Mouse (Mus musculus) heart, embryonic 13.5 days (tissue): Measurements from ENCODE around the gene Myb. TPM values are rescaled to one million over a fixed set of nuclear protein-coding genes. Genes with fewer than 3 reads are reported as not detected.
"Not testable (repeated sequence)": the region's sequence is repeated elsewhere in the genome, so short reads cannot be mapped to it uniquely, and the experiment has no call there.

Experiments used
- ATAC-seq: fragments of 200-750 bp; cut with Nextera tagmentation; 2 replicates; pipeline ENCODE4 v1.8.0; 2017; ENCODE audit warnings: moderate TSS enrichment; ENCODE audit not compliant: insufficient number of reproducible peaks, low FRiP score, low TSS enrichment; ENCODE audit errors: extremely low read depth
- H3K27ac ChIP-seq: fragments of 300-500 bp; sonication (generic); replicated peaks from 2 replicates; pipeline ENCODE4 v1.5.1; 2015; ENCODE audit warnings: moderate library complexity, mild to moderate bottlenecking, inconsistent platforms
- H3K27me3 ChIP-seq: fragments of 300-500 bp; sonication (generic); replicated peaks from 2 replicates; pipeline ENCODE4 v1.6.1; 2015; ENCODE audit warnings: mild to moderate bottlenecking, inconsistent platforms
- H3K36me3 ChIP-seq: fragments of 300-500 bp; sonication (generic); 2 replicates; pipeline ENCODE4 v1.6.1; 2015; ENCODE audit warnings: mild to moderate bottlenecking, inconsistent platforms
- H3K4me1 ChIP-seq: fragments of 300-500 bp; sonication (generic); 2 replicates; pipeline ENCODE4 v1.6.1; 2015; ENCODE audit warnings: inconsistent platforms
- H3K4me2 ChIP-seq: fragments of 300-500 bp; sonication (generic); 2 replicates; pipeline ENCODE4 v1.6.1; 2015; ENCODE audit warnings: inconsistent platforms, mild to moderate bottlenecking, moderate library complexity
- H3K4me3 ChIP-seq: fragments of 300-500 bp; sonication (generic); 2 replicates; pipeline ENCODE4 v1.5.1; 2015; ENCODE audit warnings: moderate library complexity, mild to moderate bottlenecking, inconsistent platforms
- H3K9ac ChIP-seq: fragments of 300-500 bp; sonication (generic); 2 replicates; pipeline ENCODE4 v1.6.1; 2015; ENCODE audit warnings: inconsistent platforms, mild to moderate bottlenecking, moderate library complexity
- H3K9me3 ChIP-seq: fragments of 300-500 bp; sonication (generic); 2 replicates; pipeline ENCODE4 v1.6.1; 2016; ENCODE audit warnings: inconsistent platforms
- WGBS: fragments of 180-500 bp; shearing (Covaris S2); methylation state at CpG from one replicate; pipeline ENCODE4 v1.1.7; 2015; ENCODE audit warnings: mixed read lengths; 5-methylcytosine and 5-hydroxymethylcytosine counted together
- polyA plus RNA-seq: library from polyadenylated mRNA; unstranded; fragments of >200 nt; fragmentation: Nextera tagmentation; extraction: Ambion mirVana; gene quantifications from 2 replicates; pipeline ENCODE4 v1.2.1, GENCODE M21; 2015

Myb gene
- polyA plus RNA-seq, 1 experiment from 2014 or later: 1.4 TPM

DNA sequence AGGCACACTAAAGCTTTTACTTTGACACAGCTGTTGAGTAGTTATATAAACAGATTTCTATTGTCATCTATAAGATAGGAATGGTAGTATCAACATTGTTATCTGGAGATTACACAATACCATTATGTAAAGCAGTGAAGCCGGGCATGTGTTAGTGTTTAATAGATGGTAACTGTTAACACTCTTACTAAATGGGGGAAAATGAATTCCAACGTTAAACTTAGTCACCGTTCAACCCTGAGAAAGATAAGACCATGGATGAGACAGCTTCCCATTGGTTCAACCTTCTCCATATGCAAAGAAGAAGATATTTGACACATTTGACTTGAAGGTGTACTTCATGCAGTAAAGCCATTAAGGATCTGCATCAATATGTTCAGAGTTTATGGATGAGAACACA is 5.9 kb downstream of the Myb start:
- H3K27me3 ChIP-seq: peaks cover 42% of the 10 kb centered on the region
- H3K4me1 ChIP-seq: peaks cover 20% of the 10 kb centered on the region
- H3K4me2 ChIP-seq: no peak overlapping the region
- no peaks in the 10 kb centered on the region for H3K9me3 ChIP-seq
- H3K36me3 ChIP-seq: peaks cover 4% of the 10 kb centered on the region; the same call in 1 of the 2 replicates
- no peak overlapping the region for H3K27ac ChIP-seq
- no peak for ATAC-seq
- H3K4me3 ChIP-seq: no peak overlapping the region
- no peak overlapping the region for H3K9ac ChIP-seq
- 54% methylated on average over 3 of the region's 3 CpGs for WGBS

GRCm38 (mm10) chr10:21153433-21153832 is 7.4 kb downstream of the Myb start:
- peaks cover 6% of the 10 kb centered on the region for H3K4me1 ChIP-seq

GRCm38 (mm10) chr10:21152812-21153211 is 8.0 kb downstream of the Myb start:
- Histone ChIP-seq H3K36me3 (peaks cover 4% of the 10 kb centered on the region; the same call in 1 of the 2 replicates), H3K9ac (no peak overlapping the region), H3K27me3 (peaks cover 24% of the 10 kb centered on the region), H3K27ac (no peak overlapping the region), H3K4me2 (no peak overlapping the region), H3K4me3 (no peak overlapping the region), H3K4me1 (no peaks in the 10 kb centered on the region), H3K9me3 (no peaks in the 10 kb centered on the region)
- ATAC-seq: no peak
- 85% methylated on average over 5 of the region's 5 CpGs for WGBS

More at GRCm38 (mm10) chr10:21153433-21153832, 7.4 kb downstream of the Myb start:
- Histone ChIP-seq H3K9me3 (no peaks in the 10 kb centered on the region), H3K27ac (no peak overlapping the region), H3K36me3 (peaks cover 4% of the 10 kb centered on the region; the same call in 1 of the 2 replicates), H3K27me3 (peaks cover 30% of the 10 kb centered on the region), H3K4me2 (no peak overlapping the region), H3K9ac (no peak overlapping the region), H3K4me3 (no peak overlapping the region)
- no peak for ATAC-seq
- 73% methylated on average over 4 of the region's 4 CpGs for WGBS

GRCm38 (mm10) chr10:21151320-21151719 is 9.5 kb downstream of the Myb start:
- Histone ChIP-seq H3K9ac (no peak overlapping the region), H3K4me2 (no peak overlapping the region), H3K4me3 (no peak overlapping the region), H3K27ac (no peak overlapping the region), H3K4me1 (no peaks in the 10 kb centered on the region), H3K36me3 (peaks cover 4% of the 10 kb centered on the region; the same call in 1 of the 2 replicates), H3K9me3 (no peaks in the 10 kb centered on the region), H3K27me3 (peaks cover 11% of the 10 kb centered on the region)
- no peak for ATAC-seq

GRCm38 (mm10) chr10:21149945-21150344 is 10.8 kb downstream of the Myb start:
- not testable (repeated sequence) for H3K4me2 ChIP-seq, H3K27me3 ChIP-seq, H3K4me3 ChIP-seq, H3K9me3 ChIP-seq, H3K9ac ChIP-seq, H3K27ac ChIP-seq, H3K36me3 ChIP-seq, H3K4me1 ChIP-seq, ATAC-seq
- WGBS: 96% methylated on average over 6 of the region's 6 CpGs

DNA sequence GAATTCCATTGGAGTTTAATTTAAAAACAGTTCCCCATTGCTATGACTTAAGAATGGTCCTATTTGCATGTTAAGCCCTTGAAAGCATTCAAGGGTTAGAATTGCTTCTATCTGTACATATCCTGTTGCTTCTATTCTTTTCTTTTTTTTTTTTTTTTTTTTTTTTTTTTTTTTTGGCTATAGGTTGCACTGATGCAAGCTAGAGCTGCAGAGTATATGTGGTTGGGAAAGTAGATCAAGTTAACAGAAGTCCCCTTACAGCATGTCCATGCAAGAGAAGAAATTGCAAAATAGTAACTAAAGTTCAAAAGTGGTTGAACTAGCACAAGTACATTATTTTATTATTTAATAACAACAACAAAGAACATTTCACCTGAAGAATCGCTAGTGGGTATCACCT is 14.1 kb downstream of the Myb start:
- Histone ChIP-seq H3K4me3 (no peak overlapping the region), H3K36me3 (no peaks in the 10 kb centered on the region), H3K9me3 (no peaks in the 10 kb centered on the region), H3K27me3 (no peaks in the 10 kb centered on the region), H3K4me1 (peaks cover 12% of the 10 kb centered on the region), H3K27ac (no peak overlapping the region), H3K9ac (no peak overlapping the region), H3K4me2 (no peak overlapping the region)
- 86% methylated on average over 1 of the region's 1 CpGs for WGBS
- no peak for ATAC-seq

GRCm38 (mm10) chr10:21146263-21146662 is 14.5 kb downstream of the Myb start:
- H3K36me3 ChIP-seq: no peaks in the 10 kb centered on the region
- WGBS: 73% methylated on average over 2 of the region's 2 CpGs
- H3K9ac ChIP-seq: no peak overlapping the region
- H3K4me2 ChIP-seq: no peak overlapping the region
- H3K9me3 ChIP-seq: no peaks in the 10 kb centered on the region
- H3K4me3 ChIP-seq: no peak overlapping the region
- H3K27ac ChIP-seq: no peak overlapping the region
- no peaks in the 10 kb centered on the region for H3K27me3 ChIP-seq
- H3K4me1 ChIP-seq: peaks cover 12% of the 10 kb centered on the region
- no peak for ATAC-seq

DNA sequence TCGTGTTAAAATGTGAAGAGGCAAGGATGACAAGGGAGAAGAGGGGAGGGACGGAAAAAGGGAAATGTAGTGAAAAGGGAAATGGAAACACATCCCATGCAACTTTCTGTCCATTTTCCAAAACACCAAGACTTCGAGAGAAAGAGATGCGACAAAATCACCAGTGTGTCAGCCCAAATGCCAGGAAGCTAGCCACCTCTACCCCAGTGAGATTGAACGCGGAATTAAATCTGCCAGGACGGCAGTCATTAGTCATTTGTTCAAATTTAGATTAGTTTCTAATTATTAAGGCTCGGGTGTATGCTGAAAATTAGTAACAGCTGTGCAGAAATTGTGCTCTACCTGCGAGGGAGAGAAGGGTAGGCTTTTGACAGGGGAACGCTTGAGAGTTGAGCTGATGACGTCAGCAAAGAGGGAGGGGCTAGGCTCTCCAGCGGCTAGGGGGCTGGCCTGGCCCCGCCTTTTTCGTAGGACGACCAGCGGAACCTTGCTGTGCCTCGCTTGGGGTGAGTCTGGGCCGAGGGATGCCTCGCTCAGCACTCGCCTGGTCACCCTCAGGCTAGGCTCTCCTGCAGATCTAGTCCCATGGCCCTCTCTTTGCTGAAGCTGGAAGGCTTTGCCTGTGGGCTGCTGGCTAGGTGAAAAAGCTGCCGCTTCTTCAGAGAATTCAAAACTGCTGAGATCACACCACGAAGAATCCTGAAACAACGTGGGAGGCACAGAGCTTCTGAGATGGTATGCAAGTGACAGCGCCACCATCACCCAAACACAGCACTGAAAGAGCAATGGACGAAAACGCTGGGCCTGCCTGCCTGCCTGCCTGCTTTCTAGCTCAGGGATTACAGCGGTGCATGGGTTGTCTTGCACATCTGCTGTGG is 15.9 kb downstream of the Myb start:
- ATAC-seq: peak; percentile 58
- Histone ChIP-seq H3K27ac (0 out of 2 replicates have a peak overlapping the region, but pooled peaks have one; percentile 24), H3K27me3 (no peaks in the 10 kb centered on the region), H3K9me3 (no peaks in the 10 kb centered on the region), H3K36me3 (no peaks in the 10 kb centered on the region), H3K4me1 (peaks cover 12% of the 10 kb centered on the region), H3K4me2 (peak overlapping the region; percentile 91), H3K4me3 (peak overlapping the region; percentile 55), H3K9ac (peak overlapping the region; percentile 81)
- 18% methylated on average over 27 of the region's 27 CpGs for WGBS

DNA sequence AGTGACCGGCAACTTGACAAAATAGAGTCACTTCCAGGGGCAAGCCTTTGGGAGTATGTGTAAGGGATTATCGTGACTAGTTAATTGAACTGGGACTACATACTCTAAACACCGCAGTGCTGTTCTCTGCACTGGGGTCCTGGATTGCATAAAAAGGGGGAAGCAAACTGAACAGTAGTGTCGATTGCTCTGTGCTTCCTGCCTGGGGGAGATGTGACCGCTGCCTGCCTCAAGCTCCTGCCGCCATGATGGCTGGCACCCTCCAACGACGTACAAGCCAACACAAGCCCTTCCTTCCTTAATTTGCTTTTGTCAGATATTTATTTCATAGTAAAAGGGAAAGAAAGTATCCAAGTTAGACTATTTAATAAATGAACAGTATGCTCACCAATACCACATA is 25.5 kb downstream of the Myb start:
- H3K9me3 ChIP-seq: no peaks in the 10 kb centered on the region
- no peak overlapping the region for H3K4me2 ChIP-seq
- H3K36me3 ChIP-seq: peaks cover 6% of the 10 kb centered on the region; the same call in 1 of the 2 replicates
- no peaks in the 10 kb centered on the region for H3K27me3 ChIP-seq
- H3K27ac ChIP-seq: no peak overlapping the region
- no peak overlapping the region for H3K4me3 ChIP-seq
- no peak for ATAC-seq
- no peak overlapping the region for H3K9ac ChIP-seq
- WGBS: 89% methylated on average over 8 of the region's 8 CpGs
- H3K4me1 ChIP-seq: no peaks in the 10 kb centered on the region

DNA sequence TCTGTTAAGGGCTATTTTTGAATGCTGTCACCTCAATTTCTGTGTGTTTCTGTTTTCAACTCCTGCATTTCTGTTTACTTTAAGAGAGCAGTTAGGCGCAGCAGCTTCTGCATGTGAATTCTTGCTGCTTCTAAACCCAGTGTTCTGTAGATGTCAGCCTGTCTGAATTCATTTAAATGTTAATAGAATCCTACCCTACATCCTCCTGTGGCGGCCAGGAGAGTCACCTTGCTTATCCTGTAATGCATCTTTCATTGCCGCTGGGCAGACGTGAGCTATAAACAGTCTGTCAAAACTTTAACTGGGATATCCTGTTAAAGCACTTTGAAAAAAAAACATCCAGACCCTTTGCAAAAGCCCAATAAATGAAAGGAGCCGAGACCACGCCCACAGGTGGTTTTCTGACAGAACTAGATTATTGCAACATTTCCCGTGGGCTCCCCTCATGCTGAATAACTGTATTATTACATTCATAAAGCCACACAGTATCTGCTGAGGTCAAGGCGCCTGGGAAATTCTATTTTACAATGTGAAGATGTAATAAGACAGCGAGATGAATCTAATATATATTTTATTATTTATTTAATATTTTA is 29.8 kb downstream of the Myb start:
- H3K27me3 ChIP-seq: no peaks in the 10 kb centered on the region
- no peak overlapping the region for H3K27ac ChIP-seq
- H3K9ac ChIP-seq: no peak overlapping the region
- no peaks in the 10 kb centered on the region for H3K4me1 ChIP-seq
- WGBS: 52% methylated on average over 9 of the region's 9 CpGs
- H3K4me2 ChIP-seq: no peak overlapping the region
- ATAC-seq: no peak
- no peak overlapping the region for H3K4me3 ChIP-seq
- no peaks in the 10 kb centered on the region for H3K36me3 ChIP-seq
- H3K9me3 ChIP-seq: no peaks in the 10 kb centered on the region

DNA sequence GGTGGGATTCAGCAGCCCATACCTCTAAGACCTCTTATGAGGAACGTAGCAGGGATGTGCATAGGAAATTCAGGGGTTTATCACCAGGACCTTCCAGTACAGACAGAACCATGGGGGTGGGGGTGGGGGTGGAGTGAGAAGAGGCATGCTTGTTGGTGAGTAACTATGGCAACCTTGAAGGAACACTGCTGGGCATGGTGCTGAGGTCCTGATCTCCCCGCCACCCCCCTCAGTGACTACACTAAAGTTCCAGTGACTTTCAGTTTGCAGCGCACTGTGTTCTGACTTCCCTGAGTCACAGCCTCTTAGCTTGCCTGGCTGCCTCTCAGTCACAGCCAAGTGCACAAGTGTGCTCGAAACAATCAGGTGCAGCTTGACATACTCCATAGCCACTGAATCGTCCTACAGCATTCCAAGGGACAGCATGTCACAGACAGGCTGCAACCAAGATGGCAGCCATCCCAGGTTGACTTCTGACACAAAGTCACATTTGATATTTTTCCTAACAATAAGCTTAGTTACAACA is 32.6 kb downstream of the Myb start:
- Histone ChIP-seq H3K4me1 (no peaks in the 10 kb centered on the region), H3K36me3 (no peaks in the 10 kb centered on the region), H3K9me3 (no peaks in the 10 kb centered on the region), H3K4me3 (no peak overlapping the region), H3K27ac (no peak overlapping the region), H3K27me3 (no peaks in the 10 kb centered on the region), H3K9ac (no peak overlapping the region), H3K4me2 (no peak overlapping the region)
- WGBS: 61% methylated on average over 5 of the region's 5 CpGs
- ATAC-seq: no peak
